Mouse (Mus musculus) E14TG2a.4 (cell line): ENCODE data around the gene Prrt1.
A peak's percentile ranks its signal among the peaks of the same experiment; 100 is the strongest.

ENCODE experiments used
- H3K27me3 ChIP-seq: 2 replicates; pipeline ENCODE4 v1.6.1; 2014; ENCODE audit warnings: low read length, control low read depth; ENCODE audit not compliant: insufficient read depth
- H3K36me3 ChIP-seq: 2 replicates; pipeline ENCODE4 v1.6.1; 2014; ENCODE audit warnings: low read length, control low read depth; ENCODE audit not compliant: insufficient read depth
- H3K4me1 ChIP-seq: replicated peaks from 2 replicates; pipeline ENCODE4 v1.6.1; 2014; ENCODE audit warnings: low read depth, low read length, control low read depth
- H3K4me3 ChIP-seq: replicated peaks from 2 replicates; pipeline ENCODE4 v1.5.1; 2014; ENCODE audit warnings: mild to moderate bottlenecking, low read length
- H3K9me3 ChIP-seq: 2 replicates; pipeline ENCODE4 v1.6.1; 2014; ENCODE audit warnings: low read length, control low read depth
- CTCF ChIP-seq: conservative IDR thresholded peaks from 2 replicates; pipeline ENCODE4 v1.5.1; 2014; ENCODE audit warnings: low read length
- NANOG ChIP-seq: IDR thresholded peaks from 2 replicates; pipeline ENCODE4 v1.6.1; 2014; ENCODE audit warnings: borderline replicate concordance, low read length, mixed read lengths
- POU5F1 ChIP-seq: IDR thresholded peaks from 2 replicates; pipeline ENCODE4 v1.6.1; 2014; ENCODE audit warnings: low read length, borderline replicate concordance

Gene Prrt1

DNA sequence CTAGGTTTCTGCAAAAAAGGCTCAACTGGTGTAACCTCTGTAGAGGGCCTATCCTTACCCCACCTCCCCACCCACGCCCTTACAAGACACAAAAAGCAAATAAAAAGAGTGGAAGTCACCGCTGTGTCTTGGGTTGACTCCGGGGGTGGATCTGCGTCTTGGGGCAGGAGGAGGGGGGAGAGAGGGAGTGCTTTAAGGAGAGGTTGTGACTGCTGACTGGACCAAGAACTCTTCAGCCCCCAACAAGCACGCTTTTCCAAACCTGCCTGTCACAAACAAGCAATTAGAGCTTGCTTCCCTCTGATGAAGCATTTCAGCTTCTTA, 727 bp upstream of the Prrt1 start:
- H3K4me3 ChIP-seq: peak overlapping the region; percentile 86
- H3K27me3 ChIP-seq: peaks cover 52% of the 10 kb centered on the region
- H3K36me3 ChIP-seq: peaks cover 8% of the 10 kb centered on the region; the same call in 1 of the 2 replicates
- H3K9me3 ChIP-seq: no peaks in the 10 kb centered on the region
- peaks cover 76% of the 10 kb centered on the region for H3K4me1 ChIP-seq
- TF ChIP-seq CTCF (no peak), POU5F1 (no peak), NANOG (no peak)

DNA sequence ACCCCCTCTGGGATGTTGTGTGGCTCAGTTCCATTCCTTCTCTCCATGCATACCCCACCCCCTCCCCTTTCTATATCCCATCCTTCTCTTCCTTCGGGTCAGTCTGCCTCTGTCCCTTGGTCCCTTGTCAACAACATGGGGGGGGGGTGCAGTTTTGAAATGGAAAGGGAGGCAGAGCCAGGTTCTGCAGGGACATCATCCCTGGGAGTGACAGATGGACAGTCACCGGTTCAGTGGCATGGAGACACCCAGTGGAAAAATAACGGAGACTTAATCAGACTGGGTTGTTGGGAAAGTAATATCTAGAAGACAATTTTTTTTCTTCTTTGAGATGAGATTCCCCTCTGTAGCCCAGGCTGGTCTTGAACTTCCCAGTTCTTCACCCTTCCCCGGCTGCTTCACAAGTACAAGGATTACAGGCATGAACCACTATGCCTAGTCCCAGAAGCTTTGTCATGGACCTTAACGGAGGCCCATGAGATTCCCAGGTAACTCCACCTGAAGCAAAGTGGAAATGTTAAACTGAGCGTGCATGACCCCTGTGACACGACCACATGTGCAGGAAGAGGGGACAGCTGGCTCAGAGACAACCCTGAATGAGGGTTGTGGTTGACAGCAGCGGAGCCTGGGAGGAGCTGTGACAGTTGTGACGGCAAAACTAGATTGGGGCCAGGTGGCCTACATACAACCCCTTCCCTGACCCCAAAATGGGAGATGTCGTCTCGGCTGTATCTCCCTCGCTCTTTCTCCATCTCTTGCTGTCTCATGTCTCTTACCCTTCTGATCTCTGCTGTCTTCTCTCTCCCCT, 667 bp downstream of the Prrt1 start:
- Histone ChIP-seq H3K4me3 (no peak overlapping the region), H3K36me3 (peaks cover 8% of the 10 kb centered on the region; the same call in 1 of the 2 replicates), H3K4me1 (peaks cover 77% of the 10 kb centered on the region), H3K9me3 (no peaks in the 10 kb centered on the region), H3K27me3 (peaks cover 52% of the 10 kb centered on the region)
- TF ChIP-seq POU5F1 (no peak), NANOG (no peak), CTCF (no peak)

DNA sequence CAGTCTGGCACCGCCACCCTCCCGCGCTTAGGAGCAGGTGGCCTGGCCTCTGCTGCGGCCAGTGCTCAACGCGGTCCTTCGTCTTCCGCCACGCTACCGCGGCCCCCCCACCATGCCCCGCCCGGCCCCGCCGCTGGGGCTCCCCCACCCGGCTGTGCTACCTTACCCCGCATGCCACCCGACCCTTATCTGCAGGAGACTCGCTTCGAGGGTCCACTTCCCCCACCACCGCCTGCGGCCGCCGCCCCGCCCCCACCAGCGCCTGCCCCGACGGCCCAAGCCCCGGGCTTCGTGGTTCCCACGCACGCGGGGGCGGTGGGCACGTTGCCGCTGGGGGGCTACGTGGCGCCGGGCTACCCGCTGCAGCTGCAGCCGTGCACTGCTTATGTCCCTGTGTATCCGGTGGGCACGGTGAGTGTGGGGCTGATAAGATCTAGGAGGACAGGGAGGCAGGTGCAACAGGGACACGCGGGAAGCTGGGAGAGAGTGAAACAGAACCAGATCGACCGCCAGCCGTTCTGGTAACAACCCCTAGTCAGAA, 1.5 kb downstream of the Prrt1 start:
- no peak for TF ChIP-seq POU5F1
- no peak for TF ChIP-seq CTCF
- no peak for TF ChIP-seq NANOG
- Histone ChIP-seq H3K36me3 (no peaks in the 10 kb centered on the region), H3K27me3 (peaks cover 49% of the 10 kb centered on the region), H3K4me3 (peak overlapping the region; percentile 80), H3K4me1 (peaks cover 70% of the 10 kb centered on the region), H3K9me3 (no peaks in the 10 kb centered on the region)

DNA sequence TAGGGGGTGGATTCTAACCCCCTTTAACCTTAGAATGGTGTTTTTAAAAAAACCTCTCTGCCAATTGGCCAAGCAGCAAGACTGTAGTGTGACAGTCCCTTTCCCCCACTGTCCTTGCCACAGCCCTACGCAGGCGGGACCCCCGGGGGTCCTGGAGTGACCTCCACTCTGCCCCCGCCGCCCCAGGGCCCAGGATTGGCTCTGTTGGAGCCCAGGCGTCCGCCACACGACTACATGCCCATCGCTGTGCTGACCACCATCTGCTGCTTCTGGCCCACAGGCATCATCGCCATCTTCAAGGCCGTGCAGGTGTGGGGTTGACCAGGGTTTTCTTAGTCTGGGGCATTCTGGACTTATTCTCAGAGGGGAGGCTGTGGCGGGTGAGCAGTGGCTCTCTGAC, 2.3 kb downstream of the Prrt1 start:
- TF ChIP-seq NANOG: no peak
- no peak for TF ChIP-seq CTCF
- no peak for TF ChIP-seq POU5F1
- no peaks in the 10 kb centered on the region for H3K36me3 ChIP-seq

DNA sequence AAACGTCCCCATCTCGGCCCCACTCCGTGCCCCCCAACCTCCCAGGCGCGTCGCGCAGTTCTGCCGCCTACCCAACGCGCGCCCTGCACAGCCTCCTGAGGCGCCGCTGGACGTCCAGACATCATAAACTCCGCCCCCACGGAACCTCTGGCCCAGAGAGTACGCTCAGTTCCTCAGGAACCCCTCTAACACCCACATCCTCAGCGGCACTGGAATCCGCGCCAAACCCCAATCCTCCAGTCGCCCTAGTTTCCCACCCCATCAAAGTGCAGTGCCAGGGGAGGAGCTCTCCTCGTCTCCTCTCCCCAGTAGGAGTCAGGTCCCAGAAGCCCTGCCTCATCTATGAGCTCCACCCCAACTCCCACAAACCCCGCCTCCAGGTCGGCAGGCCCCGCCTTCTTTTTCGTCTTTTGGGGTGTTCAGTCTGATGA, 2.9 kb downstream of the Prrt1 start:
- H3K36me3 ChIP-seq: no peaks in the 10 kb centered on the region
- H3K4me1 ChIP-seq: peaks cover 56% of the 10 kb centered on the region
- peak overlapping the region; percentile 80 for H3K4me3 ChIP-seq
- peaks cover 44% of the 10 kb centered on the region for H3K27me3 ChIP-seq
- TF ChIP-seq NANOG (no peak), POU5F1 (no peak), CTCF (no peak)
- H3K9me3 ChIP-seq: no peaks in the 10 kb centered on the region

More for the DNA sequence above, 2.3 kb downstream of the Prrt1 start:
- Histone ChIP-seq H3K4me3 (peak overlapping the region; percentile 80), H3K9me3 (no peaks in the 10 kb centered on the region), H3K4me1 (peaks cover 62% of the 10 kb centered on the region), H3K27me3 (peaks cover 43% of the 10 kb centered on the region)

DNA sequence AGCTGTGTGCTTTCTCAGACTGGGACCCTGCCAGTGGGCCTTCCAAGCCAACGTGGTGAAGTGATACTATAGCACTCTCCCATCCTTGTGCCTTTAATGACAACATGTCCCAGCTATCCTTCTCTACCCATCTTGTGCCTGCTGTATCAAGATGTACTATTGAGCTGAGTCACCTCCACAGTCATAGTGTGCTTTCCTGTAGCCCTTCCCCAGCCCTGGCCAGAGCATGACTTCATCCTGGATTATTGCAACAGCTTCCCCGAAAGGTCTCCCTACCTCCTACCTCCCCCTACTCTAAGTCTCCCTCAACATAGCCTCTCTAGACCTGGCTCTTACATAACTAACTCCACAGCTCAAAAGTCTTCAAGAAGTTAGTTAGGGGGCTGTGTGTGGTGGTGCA, 6.3 kb downstream of the Prrt1 start:
- Histone ChIP-seq H3K36me3 (no peaks in the 10 kb centered on the region), H3K4me1 (peaks cover 26% of the 10 kb centered on the region), H3K27me3 (peaks cover 17% of the 10 kb centered on the region), H3K4me3 (no peak overlapping the region), H3K9me3 (no peaks in the 10 kb centered on the region)
- TF ChIP-seq POU5F1: no peak
- no peak for TF ChIP-seq CTCF
- TF ChIP-seq NANOG: no peak

DNA sequence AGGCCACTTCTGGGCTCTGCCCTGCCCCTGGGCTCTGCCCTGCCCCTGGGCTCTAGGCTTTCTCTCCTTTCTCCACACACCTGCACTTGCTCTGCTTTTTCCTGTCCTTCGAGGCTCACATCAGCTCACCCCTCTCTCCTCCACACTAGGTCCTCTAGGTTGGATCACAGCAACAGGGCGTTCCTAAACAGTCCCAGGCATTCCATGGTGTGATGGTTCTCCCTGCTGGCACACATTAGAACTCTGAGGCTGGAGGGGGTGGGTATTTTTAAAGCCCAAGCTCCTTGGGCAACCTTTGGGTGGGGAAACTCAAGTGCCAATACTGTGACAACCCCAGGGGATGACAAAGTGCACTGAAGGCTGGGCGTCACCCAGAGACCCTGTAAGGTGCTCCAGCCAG, 8.1 kb downstream of the Prrt1 start:
- H3K4me3 ChIP-seq: no peak overlapping the region
- peaks cover 21% of the 10 kb centered on the region for H3K4me1 ChIP-seq
- H3K27me3 ChIP-seq: peaks cover 6% of the 10 kb centered on the region; the same call in 1 of the 2 replicates
- no peaks in the 10 kb centered on the region for H3K9me3 ChIP-seq
- TF ChIP-seq POU5F1 (no peak), NANOG (no peak), CTCF (no peak)
- no peaks in the 10 kb centered on the region for H3K36me3 ChIP-seq

DNA sequence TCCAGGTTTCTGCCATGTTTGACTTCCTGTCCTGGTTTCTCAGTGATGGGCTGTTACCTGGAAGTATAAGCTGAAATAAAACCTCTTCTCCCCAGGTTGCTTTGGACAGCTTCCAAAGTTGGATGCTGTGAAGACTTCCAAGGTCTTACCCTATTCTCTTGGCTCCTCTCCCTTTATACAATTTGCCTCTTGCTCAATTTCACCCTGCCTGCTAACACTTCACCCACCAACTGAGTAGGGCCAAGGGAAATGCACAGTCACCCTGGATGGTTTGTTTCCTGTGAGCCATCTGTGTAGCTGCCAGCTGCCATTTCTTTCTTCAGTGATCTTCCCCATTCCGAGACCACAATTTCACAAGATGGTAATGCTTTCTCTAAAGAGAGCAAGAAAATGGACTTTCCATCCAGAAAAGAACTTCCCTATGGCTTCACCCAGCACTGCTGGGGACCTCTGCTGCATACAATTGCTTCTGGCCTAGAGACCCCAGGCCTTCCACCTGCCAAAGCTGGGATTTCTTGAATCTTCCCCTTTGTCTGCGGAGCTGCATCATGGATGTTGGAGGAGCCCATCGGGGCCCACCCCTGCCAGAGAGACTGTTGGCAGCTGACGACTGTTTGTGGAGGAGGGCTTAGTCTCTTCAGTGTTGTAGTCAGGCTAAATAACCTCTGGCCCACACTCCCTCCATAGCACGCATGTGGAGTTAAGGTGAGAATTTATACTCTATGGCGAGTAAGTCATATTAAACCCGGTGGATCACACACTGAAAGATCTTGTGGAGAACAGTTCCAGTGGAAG, 10.3 kb downstream of the Prrt1 start:
- Histone ChIP-seq H3K36me3 (no peaks in the 10 kb centered on the region), H3K9me3 (no peaks in the 10 kb centered on the region), H3K4me3 (no peak overlapping the region), H3K4me1 (peaks cover 16% of the 10 kb centered on the region), H3K27me3 (peaks cover 6% of the 10 kb centered on the region; the same call in 1 of the 2 replicates)
- TF ChIP-seq NANOG: no peak
- no peak for TF ChIP-seq POU5F1
- TF ChIP-seq CTCF: no peak
